Mouse (Mus musculus) liver, adult 2 months (tissue): Measurements from ENCODE around the gene Marcksl1.

ENCODE experiments used
- CTCF ChIP-seq: fragments of 200-500 bp; IDR thresholded peaks from 2 replicates; pipeline ENCODE4 v1.5.1; 2011; ENCODE audit warnings: low read depth, low read length, control low read depth
- POLR2A ChIP-seq: fragments of 200-500 bp; IDR thresholded peaks from 2 replicates; pipeline ENCODE4 v1.6.1; 2011; ENCODE audit warnings: low read length, control low read depth; ENCODE audit not compliant: insufficient read depth; ENCODE audit errors: extremely low read depth

DNA sequence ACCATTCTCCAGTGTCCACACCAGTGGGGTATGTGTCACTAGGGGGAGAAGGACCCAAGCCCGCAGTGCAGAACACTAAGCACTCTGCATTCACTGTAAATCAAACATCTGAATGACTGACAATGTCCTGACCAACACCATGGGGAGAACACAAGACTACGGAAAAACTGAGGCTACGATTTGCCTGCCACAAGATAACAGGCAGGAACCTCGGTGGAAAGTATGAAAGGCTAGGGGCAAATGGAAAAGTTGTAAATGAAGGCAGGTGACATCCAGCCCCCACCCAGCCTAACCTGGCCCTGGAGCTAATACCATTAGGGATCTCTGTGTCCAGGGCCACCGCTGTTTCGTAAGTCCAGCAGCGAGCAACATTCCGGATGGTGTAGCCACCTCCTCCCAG lies 5.1 kb downstream of the Marcksl1 start:
- TF ChIP-seq POLR2A (no peak), CTCF (no peak)
